Mouse (Mus musculus) forebrain, embryonic 14.5 days (tissue): Measurements from ENCODE around the gene Myh14. TPM values are rescaled to one million over a fixed set of nuclear protein-coding genes. Genes with fewer than 3 reads are reported as not detected.
"Not testable (repeated sequence)": the region's sequence is repeated elsewhere in the genome, so short reads cannot be mapped to it uniquely, and the experiment has no call there.

Source experiments
- ATAC-seq: fragments of 200-750 bp; cut with Nextera tagmentation; 2 replicates; pipeline ENCODE4 v1.8.0; 2017; ENCODE audit warnings: mild to moderate bottlenecking, moderate library complexity
- DNase-seq: peaks from one replicate; pipeline ENCODE4 v3.0.0-alpha.2; 2015; ENCODE audit warnings: low spot score
- H3K27ac ChIP-seq: fragments of 300-500 bp; sonication (generic); 2 replicates; pipeline ENCODE4 v1.5.1; 2014; ENCODE audit warnings: low read depth, mild to moderate bottlenecking, control low read depth, low read length, moderate library complexity
- H3K27me3 ChIP-seq: fragments of 300-500 bp; sonication (generic); replicated peaks from 2 replicates; pipeline ENCODE4 v1.6.1; 2014; ENCODE audit warnings: low read length, control low read depth, mixed read lengths; ENCODE audit not compliant: control insufficient read depth, insufficient read depth
- H3K36me3 ChIP-seq: fragments of 300-500 bp; sonication (generic); 2 replicates; pipeline ENCODE4 v1.6.1; 2014; ENCODE audit warnings: low read length, control low read depth; ENCODE audit not compliant: control insufficient read depth, insufficient read depth
- H3K4me1 ChIP-seq: fragments of 300-500 bp; sonication (generic); 2 replicates; pipeline ENCODE4 v1.6.1; 2014; ENCODE audit warnings: antibody characterized with exemption, low read length, control low read depth; ENCODE audit not compliant: control insufficient read depth, insufficient read depth
- H3K4me2 ChIP-seq: fragments of 300-500 bp; sonication (generic); 2 replicates; pipeline ENCODE4 v1.6.1; 2014; ENCODE audit warnings: mild to moderate bottlenecking, control low read depth, low read length
- H3K4me3 ChIP-seq: fragments of 300-500 bp; sonication (generic); 2 replicates; pipeline ENCODE4 v1.5.1; 2014; ENCODE audit warnings: low read depth, low read length, control low read depth
- H3K9ac ChIP-seq: fragments of 300-500 bp; sonication (generic); 2 replicates; pipeline ENCODE4 v1.6.1; 2014; ENCODE audit warnings: mild to moderate bottlenecking, low read length, control low read depth, moderate library complexity
- H3K9me3 ChIP-seq: fragments of 300-500 bp; sonication (generic); replicated peaks from 2 replicates; pipeline ENCODE4 v1.6.1; 2016; ENCODE audit warnings: low read length, control low read depth, mixed read lengths; ENCODE audit not compliant: control insufficient read depth
- WGBS: fragments of 180-500 bp; shearing (Covaris S2); extraction: QIAGEN DNeasy Blood & Tissue Kit; methylation state at CpG from one replicate; pipeline ENCODE4 v1.1.7; 2014; 5-methylcytosine and 5-hydroxymethylcytosine counted together
- polyA plus RNA-seq: library from polyadenylated mRNA; unstranded; fragments of >200 nt; fragmentation: Nextera tagmentation; extraction: Ambion mirVana; gene quantifications from 2 replicates; pipeline ENCODE4 v1.2.1, GENCODE M21; 2014

Gene Myh14
- 0.74 and 1.1 TPM in 2 replicates for polyA plus RNA-seq

GRCm38 (mm10) chr7:44670803-44671202 lies at the start of gene Myh14:
Gene Myh14, minus strand, starts transcription at chr7:44670843.
- Histone ChIP-seq H3K27ac (no peak within 1 kb of the TSS), H3K9ac (0 out of 2 replicates have a peak within 1 kb of the TSS, but pooled peaks have one; percentile 21), H3K4me2 (peak within 1 kb of the TSS; percentile 53), H3K9me3 (no peaks in the 10 kb centered on the region), H3K27me3 (peaks cover 8% of the 10 kb centered on the region; the same call in 1 of the 2 replicates), H3K4me3 (peak within 1 kb of the TSS; percentile 18), H3K36me3 (no peaks in the 10 kb centered on the region), H3K4me1 (peaks cover 12% of the 10 kb centered on the region)
- WGBS = under 1% methylated on average over 23 of the region's 23 CpGs
- peak; percentile 95 for DNase-seq
- ATAC-seq = peak; percentile 97

GRCm38 (mm10) chr7:44709881-44710280 lies 39.2 kb upstream of the Myh14 start:
- Histone ChIP-seq H3K4me2 (no peak overlapping the region), H3K36me3 (no peaks in the 10 kb centered on the region), H3K9me3 (no peaks in the 10 kb centered on the region), H3K9ac (no peak overlapping the region), H3K27me3 (no peaks in the 10 kb centered on the region), H3K4me1 (no peaks in the 10 kb centered on the region), H3K27ac (no peak overlapping the region), H3K4me3 (no peak overlapping the region)
- 82% methylated on average over 5 of the region's 5 CpGs for WGBS
- DNase-seq (no peak), ATAC-seq (no peak)

GRCm38 (mm10) chr7:44708574-44708973 lies 37.9 kb upstream of the Myh14 start, which contains the start of gene Izumo2:
Gene Izumo2, plus strand, starts transcription at chr7:44708742.
- no peaks in the 10 kb centered on the region for H3K27me3 ChIP-seq
- H3K9me3 ChIP-seq = no peaks in the 10 kb centered on the region
- no peak within 1 kb of the TSS for H3K4me3 ChIP-seq
- no peak for ATAC-seq
- H3K9ac ChIP-seq = no peak within 1 kb of the TSS
- H3K4me1 ChIP-seq = no peaks in the 10 kb centered on the region
- WGBS = 77% methylated on average over 14 of the region's 14 CpGs
- H3K36me3 ChIP-seq = no peaks in the 10 kb centered on the region
- H3K27ac ChIP-seq = no peak within 1 kb of the TSS
- no peak for DNase-seq
- H3K4me2 ChIP-seq = no peak within 1 kb of the TSS

DNA sequence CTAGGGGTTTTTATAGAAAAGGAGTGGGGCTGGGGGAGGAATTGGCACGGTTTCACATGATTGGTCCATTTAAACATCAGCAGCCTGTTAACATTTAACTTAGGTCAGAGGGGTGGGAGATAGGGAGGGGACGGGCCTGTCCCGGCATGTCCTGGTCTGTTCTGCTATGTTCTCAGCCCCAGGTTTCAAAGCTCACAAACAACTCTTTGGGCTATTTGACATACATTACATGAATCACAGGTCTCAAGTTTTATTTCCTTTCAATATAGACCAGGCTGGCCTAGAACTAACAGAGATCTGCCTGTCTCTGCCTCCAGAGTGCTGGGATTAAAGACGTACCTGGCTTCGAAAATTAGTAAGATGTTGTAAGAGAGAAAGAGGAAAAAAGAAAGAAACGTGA lies 37.5 kb upstream of the Myh14 start:
- not testable (repeated sequence) for H3K4me3 ChIP-seq, ATAC-seq, H3K4me1 ChIP-seq, H3K4me2 ChIP-seq, H3K9ac ChIP-seq, H3K27ac ChIP-seq, DNase-seq, H3K9me3 ChIP-seq, H3K27me3 ChIP-seq, H3K36me3 ChIP-seq
- WGBS = 81% methylated on average over 6 of the region's 6 CpGs

GRCm38 (mm10) chr7:44707169-44707675 lies 36.6 kb upstream of the Myh14 start:
- WGBS = 94% methylated on average over 5 of the region's 5 CpGs

GRCm38 (mm10) chr7:44706322-44706721 lies 35.7 kb upstream of the Myh14 start:
- no peak overlapping the region for H3K4me3 ChIP-seq
- ATAC-seq (no peak), DNase-seq (no peak)
- no peak overlapping the region for H3K4me2 ChIP-seq
- no peaks in the 10 kb centered on the region for H3K27me3 ChIP-seq
- no peak overlapping the region for H3K9ac ChIP-seq
- no peaks in the 10 kb centered on the region for H3K36me3 ChIP-seq
- no peaks in the 10 kb centered on the region for H3K4me1 ChIP-seq
- H3K27ac ChIP-seq = no peak overlapping the region
- no peaks in the 10 kb centered on the region for H3K9me3 ChIP-seq

More at GRCm38 (mm10) chr7:44707169-44707675, 36.6 kb upstream of the Myh14 start:
- Histone ChIP-seq H3K9ac (no peak overlapping the region), H3K27me3 (no peaks in the 10 kb centered on the region), H3K4me1 (no peaks in the 10 kb centered on the region), H3K9me3 (no peaks in the 10 kb centered on the region), H3K36me3 (no peaks in the 10 kb centered on the region), H3K4me2 (no peak overlapping the region), H3K27ac (no peak overlapping the region), H3K4me3 (no peak overlapping the region)
- ATAC-seq (no peak), DNase-seq (no peak)

DNA sequence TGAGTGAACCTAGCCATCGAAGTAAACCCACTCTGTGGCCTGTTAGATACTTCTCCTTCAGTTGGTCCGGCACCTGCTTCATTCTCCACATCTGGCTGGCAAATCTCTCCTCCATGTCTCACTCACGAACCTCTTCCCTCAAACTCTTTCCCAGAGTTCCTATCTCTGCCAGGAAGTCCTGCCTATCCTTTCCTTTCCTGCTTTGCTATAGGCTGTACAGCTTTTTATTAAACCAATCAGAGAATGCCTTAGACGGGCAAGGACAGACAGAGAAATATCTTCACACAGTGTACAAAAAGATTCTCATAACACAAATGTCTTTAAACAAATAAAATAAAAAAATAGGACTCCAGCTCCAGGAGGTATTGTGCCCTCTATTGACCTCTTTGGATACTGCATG lies 34.4 kb upstream of the Myh14 start:
- Histone ChIP-seq H3K27me3 (no peaks in the 10 kb centered on the region), H3K36me3 (no peaks in the 10 kb centered on the region), H3K27ac (no peak overlapping the region), H3K4me3 (no peak overlapping the region), H3K4me2 (no peak overlapping the region), H3K9ac (no peak overlapping the region), H3K4me1 (no peaks in the 10 kb centered on the region), H3K9me3 (no peaks in the 10 kb centered on the region)
- 90% methylated on average over 4 of the region's 4 CpGs for WGBS
- DNase-seq (no peak), ATAC-seq (no peak)

- H3K4me1 ChIP-seq = no peaks in the 10 kb centered on the region
- no peaks in the 10 kb centered on the region for H3K36me3 ChIP-seq
- H3K9ac ChIP-seq = no peak overlapping the region
- no peaks in the 10 kb centered on the region for H3K9me3 ChIP-seq
- H3K27me3 ChIP-seq = no peaks in the 10 kb centered on the region
- no peak overlapping the region for H3K4me2 ChIP-seq
- DNase-seq = peak; percentile 48
- H3K27ac ChIP-seq = no peak overlapping the region
- 55% methylated on average over 3 of the region's 3 CpGs for WGBS
- ATAC-seq = no peak
- no peak overlapping the region for H3K4me3 ChIP-seq
Measured at GRCm38 (mm10) chr7:44704363-44704762, 33.7 kb upstream of the Myh14 start.

GRCm38 (mm10) chr7:44702985-44703384 lies 32.3 kb upstream of the Myh14 start:
- 81% methylated on average over 8 of the region's 8 CpGs for WGBS

More at GRCm38 (mm10) chr7:44702985-44703384, 32.3 kb upstream of the Myh14 start:
- no peak for ATAC-seq
- no peak overlapping the region for H3K9ac ChIP-seq
- H3K36me3 ChIP-seq = no peaks in the 10 kb centered on the region
- no peaks in the 10 kb centered on the region for H3K4me1 ChIP-seq
- H3K9me3 ChIP-seq = no peaks in the 10 kb centered on the region
- no peak overlapping the region for H3K27ac ChIP-seq
- H3K4me3 ChIP-seq = no peak overlapping the region
- H3K4me2 ChIP-seq = no peak overlapping the region
- no peaks in the 10 kb centered on the region for H3K27me3 ChIP-seq
- no peak for DNase-seq
